Mouse (Mus musculus): ENCODE data around the gene Slc12a8. TPM values are rescaled to one million over a fixed set of nuclear protein-coding genes. Genes with fewer than 3 reads are reported as not detected.
A peak's percentile ranks its signal among the peaks of the same experiment; 100 is the strongest.

Gene Slc12a8
- total RNA-seq, 4 experiments from 2014 or later = 0.34 to 0.72 (median 0.47) TPM

DNA sequence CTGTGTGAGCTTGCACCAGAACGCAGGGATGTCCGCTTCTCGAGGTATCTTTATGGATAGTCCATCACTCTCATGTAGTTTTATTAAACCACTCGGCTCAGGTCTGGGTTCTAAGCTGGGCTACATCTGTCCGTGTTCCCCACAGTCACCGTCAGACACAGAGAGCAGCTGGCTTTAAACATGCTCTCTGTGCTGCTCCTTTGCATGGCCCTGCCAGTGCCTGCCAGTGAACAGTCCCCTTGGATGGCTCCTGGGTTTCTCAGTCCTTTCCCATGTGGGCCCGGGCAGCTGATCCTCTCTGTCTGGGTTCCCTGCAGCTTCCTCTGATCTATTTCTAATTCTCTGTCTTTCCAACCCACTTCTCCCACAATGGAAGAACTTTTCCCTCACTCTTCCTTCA lies 93.3 kb downstream of the Slc12a8 start:
- no peak for DNase-seq (ENCODE audit: low spot score)

DNA sequence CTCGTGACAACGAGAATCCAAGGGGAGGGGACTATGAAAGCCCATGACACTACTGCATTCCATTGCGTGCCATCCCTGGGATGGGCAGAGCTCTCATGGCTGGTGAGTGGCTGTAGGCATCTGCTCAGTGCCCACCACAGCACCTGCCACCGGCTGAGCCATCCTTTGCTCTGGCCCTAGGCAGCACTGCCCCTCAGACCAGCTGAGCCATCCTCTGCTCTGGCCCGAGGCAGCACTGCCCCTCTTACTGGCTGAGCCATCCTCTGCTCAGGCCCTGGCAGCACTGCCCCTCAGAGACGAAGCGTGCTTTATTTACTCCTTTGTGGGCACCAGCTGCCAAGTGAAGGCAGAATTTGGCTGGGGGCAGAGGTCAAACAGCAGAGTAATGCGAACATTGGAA lies 94.2 kb downstream of the Slc12a8 start:
- DNase-seq (ENCODE audit: low spot score) = no peak

DNA sequence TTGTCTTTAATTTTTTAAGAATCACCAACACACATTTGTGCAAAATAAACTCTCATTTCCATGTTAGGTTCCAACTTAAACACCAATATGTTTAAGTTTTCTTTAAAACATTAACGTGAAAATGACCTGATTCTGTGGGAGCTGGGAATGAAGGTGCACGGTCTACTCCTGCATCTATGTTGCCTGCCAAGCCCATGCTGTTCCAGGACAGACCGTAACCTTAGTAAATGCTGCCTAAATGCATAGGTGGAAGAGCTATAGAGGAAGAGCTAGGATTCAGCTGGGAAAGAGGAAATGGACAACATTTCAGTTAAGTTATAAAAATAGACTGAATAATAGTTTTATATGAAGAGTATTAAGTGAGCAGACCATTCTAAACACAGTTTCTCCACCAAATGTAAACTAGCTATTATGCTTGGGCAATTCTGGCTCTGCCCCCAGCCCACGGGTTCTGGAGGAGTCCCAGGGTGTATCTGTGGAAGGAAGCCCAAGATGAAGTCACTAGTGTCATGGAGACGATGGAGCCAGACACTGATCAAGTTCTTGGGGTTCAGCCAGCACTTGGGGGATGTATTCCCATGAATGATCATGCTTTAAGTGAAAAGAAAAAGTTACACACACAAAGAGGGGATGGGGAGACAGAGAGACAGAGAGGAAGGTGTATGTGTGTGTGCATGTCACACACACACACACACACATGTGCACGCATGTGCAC lies 95.1 kb downstream of the Slc12a8 start:
- peak; percentile 58 for DNase-seq (ENCODE audit: low spot score)

DNA sequence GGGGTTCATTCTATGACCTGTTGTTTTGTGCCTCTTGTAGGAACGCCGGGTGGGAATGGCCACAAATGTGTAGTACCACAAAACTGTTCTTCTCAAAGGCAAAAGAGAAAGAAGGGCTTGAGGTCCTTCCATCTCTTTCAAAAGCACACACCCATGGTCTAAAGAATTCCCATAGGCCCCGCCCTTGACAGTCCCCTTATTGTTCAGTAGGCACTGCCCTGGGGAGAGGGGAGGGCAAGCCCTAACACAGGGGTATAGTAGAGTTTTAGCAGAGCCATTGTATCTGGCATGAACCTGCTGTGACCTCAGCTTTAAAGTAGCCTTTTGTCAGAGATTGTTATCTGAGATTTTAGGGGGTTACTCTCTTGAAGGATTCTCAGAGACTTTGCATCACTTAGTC lies 98.9 kb downstream of the Slc12a8 start:
- no peak for DNase-seq (ENCODE audit: low spot score)

DNA sequence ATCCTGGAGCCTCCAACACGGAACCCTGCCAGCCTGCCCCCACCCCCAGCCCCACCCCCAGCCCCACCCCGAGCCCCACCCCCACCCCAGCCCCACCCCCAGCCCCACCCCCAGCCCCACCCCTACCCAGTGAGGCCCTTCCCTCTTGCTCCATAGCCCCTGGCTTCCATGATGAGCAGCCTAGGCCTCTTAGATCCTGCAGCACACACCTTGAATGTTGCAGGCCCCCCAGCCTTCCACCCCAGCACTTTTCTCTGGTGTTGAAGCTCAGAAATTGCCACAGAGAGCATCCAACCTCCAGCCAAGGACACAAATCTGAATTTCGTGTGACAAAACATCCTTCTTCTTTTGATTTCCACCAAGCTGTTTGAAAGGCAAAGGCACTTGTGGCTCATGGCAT lies 104.7 kb downstream of the Slc12a8 start:
- no peak for DNase-seq (ENCODE audit: low spot score)

DNA sequence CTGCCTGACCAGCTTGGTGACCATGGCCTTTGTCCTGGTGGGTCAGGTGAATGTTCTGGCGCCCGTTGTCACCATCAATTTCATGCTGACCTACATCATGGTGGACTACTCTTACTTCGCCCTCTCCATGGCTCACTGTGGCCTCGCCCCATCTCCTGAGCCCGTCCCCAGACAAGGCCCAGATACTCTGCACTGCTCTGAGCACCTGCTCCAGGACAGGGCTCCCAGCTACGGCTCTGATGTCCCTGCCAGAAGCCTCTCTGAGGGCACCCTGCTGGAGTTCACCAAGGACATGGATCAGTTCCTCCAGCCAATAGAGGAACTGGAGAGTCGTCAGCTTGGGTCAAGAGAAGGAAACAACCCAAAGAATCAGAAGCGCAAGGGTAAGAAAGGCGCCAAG lies 107.5 kb downstream of the Slc12a8 start:
- no peak for DNase-seq (ENCODE audit: low spot score)

DNA sequence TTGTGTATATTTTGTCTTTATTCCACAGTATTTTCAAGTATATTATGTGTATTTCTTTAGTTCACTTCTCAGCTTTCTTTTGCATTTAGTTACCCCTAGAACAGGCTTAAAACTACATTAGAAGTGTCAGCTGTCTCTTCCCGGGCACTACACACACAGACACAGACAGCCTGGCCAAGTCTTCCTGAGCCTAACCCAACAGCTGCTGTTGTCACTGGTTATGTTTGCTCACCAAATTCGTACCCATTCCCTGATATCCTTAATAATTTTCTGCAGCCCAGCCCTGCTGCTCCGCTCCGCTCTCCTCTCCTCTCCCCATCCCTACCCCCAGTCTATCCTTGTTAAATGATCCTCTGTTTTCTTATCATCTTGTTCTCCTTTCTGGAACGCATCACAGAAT lies 112.4 kb downstream of the Slc12a8 start:
- no peak for DNase-seq (ENCODE audit: low spot score)

DNA sequence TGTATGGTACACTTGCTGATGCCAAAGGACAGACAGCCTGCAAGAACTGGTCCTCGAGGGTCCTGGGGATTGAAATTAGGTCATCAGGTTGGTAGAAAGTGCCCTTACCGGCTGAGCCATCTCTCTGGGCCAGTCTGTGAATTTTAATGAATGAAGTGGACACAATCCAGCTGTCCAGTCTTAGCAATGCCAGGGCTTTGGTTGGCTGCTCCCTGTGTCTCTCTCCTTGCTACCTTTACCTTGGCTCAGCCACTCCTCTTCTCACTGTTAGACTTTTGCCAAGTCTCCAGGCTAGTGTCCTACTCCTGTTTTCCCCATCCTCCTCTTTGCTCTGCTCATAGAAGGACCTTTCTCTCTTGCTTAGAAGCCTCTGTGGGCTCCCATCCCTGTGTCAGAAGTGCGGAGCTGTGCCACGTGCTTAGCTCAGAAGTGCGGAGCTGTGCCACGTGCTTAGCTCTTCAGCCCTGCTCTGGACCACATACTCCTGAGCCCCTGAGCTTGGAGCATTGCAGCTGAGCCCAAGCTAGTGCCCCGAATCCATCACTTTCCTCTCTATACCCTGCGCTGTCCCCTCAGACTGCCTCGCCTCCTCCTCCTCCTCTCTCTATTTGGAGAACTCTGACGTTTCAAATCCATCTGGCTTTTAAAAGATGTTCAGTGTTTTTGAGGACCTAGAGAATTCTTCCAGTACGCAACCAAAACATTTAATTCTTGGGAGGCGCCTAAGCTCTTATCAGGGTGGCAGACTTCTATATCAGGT lies 118.9 kb downstream of the Slc12a8 start:
- no peak for DNase-seq (ENCODE audit: low spot score)

DNA sequence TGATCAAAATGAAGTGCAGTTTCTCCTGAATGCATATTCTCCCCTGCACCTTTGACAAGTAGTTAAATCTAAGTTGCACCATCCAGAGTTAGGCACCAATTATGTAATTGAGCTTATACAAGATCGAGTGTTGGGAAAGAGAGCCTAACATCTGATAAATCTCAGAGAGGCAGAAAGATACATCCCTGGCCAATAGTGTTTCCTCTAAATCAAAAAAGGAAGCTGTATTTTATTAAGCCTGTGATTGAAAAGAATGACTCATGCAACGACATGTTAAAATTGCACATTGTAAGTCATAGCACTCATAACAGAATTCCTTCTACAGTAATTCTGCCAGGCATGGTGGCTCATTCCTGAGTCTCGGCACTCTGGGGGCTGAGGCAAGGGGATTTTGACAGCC lies 124.7 kb downstream of the Slc12a8 start:
- DNase-seq (ENCODE audit: low spot score) = no peak

DNA sequence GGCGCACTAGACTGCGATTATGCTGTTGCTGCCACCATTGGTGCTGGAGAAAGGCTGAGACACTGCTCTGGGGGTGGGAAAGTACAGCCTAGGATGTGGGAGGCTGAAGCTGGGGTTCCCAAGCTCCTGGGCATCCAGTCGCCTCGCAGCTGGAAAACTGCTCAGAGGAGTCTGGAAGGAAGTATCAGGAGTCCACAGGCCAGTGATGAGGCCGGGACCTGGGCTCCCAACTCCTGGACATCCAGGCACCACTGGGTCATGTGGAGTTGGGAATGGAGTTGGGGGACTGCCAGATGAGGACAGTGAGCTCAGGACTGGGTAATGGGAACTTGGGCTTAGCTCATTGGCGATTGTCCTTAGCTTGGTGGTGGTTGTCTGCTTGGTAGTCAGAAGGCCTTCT lies 136.0 kb downstream of the Slc12a8 start:
- no peak for DNase-seq (ENCODE audit: low spot score)

DNA sequence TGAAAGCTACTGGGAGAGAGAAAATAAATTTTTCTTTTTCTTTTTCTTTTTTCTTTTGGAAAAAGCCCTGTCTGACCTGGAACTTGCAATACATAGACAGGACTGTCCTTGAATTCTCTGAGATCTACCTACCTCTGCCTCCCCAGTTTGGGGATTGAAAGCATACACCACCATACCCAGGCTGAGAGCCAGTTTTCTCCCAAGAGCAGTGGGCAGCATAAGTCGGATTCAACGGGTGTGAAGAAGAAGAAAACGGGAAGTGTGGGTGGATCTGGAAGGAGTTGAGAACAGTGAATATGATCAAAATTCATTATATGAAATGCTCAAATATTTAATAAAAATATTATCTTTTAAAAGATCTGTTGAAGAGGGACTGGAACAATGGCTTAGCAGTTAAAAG lies 138.3 kb downstream of the Slc12a8 start:
- DNase-seq (ENCODE audit: low spot score) = no peak

DNA sequence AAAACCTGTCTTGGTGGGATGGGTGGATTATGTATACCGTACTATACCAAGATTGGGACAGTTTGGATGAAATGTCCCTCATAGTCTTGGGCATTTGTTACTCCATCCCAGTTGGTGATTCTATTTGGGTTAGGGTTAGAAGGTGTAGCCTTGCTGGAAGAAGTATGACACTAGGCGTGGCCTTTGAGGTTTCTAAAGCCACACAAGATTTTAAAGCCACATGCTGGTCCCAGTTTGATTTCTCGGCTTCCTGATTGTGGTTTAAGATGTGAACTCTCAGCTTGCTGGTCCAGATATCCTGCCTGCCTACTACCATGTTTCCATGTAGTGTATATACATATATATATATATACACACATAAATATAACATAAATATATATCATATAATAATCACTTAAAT lies 140.1 kb downstream of the Slc12a8 start:
- no peak for DNase-seq (ENCODE audit: low spot score)

DNA sequence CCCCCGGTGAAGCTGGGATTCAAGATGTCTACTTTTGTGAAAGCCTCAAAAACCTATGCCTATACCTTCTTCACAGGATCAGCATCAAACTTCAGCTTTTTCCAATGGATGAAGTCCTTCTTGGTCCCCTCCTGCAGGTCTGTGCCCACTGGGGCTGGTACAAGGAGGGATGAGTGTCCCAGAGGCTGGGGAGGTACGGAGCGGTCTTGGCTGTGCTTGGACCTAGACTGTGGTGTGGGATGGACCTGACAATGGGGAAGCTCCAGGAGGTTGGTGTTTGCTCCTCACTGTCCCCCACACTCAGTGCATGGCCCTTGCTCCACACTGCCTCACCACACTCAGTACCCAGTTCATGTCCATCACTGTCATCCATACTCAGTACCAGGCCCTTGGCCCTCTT lies 141.0 kb downstream of the Slc12a8 start:
- no peak for DNase-seq (ENCODE audit: low spot score)

DNA sequence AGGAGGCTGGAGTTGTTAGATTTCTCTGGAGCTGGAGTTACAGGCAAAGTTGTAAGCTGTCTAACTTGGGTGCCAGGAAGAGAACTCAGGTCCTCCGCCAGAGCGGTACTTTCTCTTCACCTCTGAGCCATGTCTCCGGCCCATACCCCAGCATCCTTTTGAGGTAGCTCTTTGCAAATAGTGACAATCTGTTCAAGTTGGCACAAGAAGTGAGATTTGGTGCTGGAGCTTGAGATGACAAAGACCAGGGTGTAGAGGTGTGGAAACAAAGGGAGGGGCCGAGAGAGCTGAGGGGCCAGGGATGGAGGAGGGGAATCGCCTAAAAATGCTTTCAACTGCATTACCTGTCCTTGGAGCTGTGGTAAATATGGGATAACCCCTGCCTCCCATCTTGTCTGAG lies 142.4 kb downstream of the Slc12a8 start:
- DNase-seq (ENCODE audit: low spot score) = no peak

DNA sequence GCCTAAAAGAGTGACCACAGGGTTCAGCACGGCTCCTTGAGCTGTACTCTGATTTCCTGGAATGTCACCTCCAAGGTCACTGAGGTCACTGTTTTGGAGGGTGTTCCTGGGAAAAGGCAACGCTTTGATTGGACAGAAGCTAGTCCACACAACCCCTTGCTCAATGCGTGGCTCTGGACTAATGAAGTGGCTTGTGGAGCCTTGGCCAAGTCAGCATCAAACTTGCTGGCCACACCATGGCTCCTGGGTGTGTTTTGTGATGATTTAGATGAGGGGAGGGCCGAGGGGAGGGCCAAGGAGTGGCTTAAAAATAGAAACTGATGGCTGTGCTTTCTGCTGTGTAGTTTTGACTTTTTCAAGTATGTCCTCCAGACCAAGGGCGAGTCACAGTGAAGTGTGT lies 143.0 kb downstream of the Slc12a8 start:
- DNase-seq (ENCODE audit: low spot score) = peak; percentile 63

DNA sequence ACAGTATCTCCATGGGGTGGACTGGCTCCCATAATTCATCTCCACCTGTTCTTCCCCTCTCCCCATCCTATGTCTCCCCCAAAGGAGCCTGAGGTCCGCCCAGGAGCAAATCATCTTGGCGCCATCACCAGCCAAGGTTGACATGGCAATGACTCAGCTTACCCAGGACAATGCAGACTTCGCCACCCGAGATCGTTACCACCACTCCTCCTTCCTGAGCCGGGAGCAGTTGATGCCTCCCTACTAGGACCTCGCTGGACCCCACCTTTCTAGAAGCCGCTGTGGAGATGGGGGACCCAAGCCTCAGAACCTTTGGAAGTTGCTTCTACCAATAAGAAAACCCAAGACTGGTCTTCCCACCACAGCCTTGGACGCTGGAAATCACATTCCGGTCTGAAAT lies 145.7 kb downstream of the Slc12a8 start:
- DNase-seq (ENCODE audit: low spot score) = no peak

DNA sequence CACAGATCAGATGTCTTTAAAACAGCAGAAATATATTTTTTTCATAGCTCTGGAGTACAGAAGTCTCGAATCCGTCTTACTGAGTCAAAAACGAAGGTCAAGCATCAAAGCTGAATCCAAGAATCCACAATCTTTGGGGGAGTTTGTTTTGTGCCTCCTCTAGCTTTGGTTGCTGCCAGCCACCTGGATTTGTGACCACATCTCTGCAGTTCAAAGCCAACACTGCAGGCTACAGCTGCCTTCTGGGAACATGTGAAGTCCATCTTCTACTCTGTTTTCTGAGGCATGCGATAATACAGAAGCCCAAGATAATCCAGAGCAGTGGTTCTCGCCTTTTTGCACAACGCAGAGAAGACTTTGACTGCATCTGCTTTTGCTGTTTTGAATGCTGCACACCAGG lies 149.1 kb downstream of the Slc12a8 start:
- DNase-seq (ENCODE audit: low spot score) = no peak

DNA sequence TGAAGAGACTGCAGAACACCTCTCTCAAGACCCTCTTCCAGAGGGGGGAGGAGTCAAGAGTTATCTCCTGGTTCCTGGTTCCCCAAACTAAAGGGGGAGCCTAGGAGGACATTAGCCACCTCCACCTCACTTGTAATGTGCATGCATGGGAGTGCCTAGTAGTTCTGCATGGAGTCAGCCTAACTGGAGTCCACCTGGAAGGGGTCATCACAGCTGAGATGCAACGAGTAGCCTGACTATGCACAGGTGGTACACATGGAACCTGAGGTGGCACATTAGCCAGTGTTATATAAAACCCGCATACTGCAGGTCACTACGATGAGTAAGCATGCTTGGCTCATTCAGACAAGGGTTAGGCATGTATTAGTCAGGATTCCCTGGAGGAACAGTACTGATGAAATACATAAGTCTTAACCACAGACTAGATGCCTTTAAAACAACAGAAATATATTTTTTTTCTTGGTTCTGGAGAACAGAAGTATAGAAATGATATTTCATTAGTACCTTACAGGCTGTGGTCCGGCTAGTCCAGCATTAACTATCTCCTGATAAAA lies 149.9 kb downstream of the Slc12a8 start:
- no peak for DNase-seq (ENCODE audit: low spot score)

DNA sequence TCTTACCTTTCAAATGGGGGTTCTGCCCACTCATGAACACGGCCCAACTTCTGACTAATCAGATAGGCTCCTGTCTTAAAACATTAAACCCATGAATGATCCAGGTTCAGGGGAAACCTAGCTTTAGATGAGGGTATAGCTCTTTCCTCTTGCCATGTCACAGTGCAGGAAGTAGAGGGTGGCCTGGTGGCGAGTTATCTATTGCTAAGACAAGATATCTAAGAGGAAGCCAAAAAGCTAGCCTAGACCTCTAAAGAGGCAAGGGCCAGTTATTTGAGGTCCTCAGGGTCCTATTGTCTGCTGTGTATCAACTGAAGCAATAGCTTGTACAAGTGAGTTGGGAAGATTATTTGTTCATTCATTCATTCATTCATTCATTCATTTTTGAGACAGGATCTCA lies 151.3 kb downstream of the Slc12a8 start:
- DNase-seq (ENCODE audit: low spot score) = no peak

DNA sequence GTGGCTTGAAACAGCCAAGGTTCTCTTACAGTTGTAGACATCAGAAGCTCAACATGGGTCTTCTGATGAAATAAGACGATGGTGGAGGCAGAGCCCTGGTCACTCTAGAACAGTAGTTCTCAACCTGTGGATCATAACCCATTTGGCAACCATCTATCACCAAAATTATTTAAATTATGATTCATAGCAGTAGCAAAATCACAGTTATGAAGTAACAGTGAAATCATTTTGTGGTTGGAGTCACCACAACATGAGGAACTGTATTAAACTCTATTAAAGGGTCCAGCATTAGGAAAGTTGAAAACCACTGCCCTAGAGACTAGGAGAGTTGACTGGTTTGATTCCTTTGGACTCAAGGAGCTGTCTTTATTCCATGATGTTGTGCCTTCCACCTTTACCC lies 151.9 kb downstream of the Slc12a8 start:
- no peak for DNase-seq (ENCODE audit: low spot score)

DNA sequence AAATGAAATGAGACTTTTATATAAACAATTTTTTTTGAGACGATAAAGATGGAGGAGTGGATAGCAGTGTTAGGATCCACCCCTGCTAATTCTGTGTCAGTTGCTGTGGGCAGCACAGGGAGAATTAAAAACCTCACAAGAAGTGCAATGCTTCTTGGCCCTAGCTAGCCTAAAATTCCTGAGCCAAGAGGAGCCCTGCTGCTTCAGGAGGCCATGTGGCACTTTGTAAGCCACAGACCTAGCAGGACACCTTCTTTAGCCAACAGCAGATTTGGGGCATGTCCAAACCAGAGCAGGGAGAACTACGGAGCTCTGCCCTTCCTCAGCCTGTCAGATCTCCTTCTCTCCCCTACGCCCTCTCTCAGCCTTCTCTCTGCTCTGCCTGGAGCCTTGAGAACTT lies 153.2 kb downstream of the Slc12a8 start:
- DNase-seq (ENCODE audit: low spot score) = no peak

DNA sequence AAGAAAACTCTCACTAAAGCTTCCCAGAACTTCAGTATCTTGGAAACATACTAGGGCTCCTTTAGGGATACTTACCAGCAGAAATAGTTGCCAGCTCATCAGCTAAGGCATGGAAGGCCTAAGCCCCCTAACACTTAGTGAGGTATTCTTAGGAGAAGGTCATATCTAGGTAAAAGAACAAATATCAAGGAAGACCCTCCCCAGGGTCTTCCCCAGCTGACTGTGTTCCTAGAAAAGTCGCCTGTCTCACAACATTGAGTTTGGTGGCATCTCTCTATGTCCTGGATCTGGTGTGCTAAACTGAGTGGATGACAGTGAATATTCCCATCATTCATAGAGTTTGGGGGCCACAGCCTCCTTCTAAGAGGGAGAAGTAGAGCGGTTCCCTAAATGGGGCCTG lies 153.8 kb downstream of the Slc12a8 start:
- no peak for DNase-seq (ENCODE audit: low spot score)

DNA sequence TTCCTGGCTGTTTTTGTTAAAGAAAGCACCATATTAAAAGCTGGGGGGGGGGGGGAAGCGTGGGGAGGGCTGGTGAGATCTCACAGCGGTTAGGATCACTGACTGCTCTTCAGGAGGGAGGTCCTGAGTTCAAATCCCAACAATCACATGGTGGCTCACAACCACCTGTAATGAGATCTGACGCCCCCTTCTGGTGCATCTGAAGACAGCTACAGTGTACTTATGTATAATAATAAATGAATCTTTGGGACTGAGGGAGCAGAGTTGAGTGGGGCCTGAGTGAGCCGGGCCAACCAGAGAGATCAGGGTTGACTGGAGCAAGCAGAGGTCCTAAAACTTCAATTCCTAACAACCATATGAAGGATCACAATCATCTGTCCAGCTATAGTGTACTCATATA lies 155.1 kb downstream of the Slc12a8 start:
- no peak for DNase-seq (ENCODE audit: low spot score)

All from heart, adult 8-10 months (tissue).